Mouse (Mus musculus): ENCODE data around the gene Actb. TPM values are rescaled to one million over a fixed set of nuclear protein-coding genes. Genes with fewer than 3 reads are reported as not detected.

Actb gene
- total RNA-seq (2021): 100 to 1,000 TPM; 487 to 619 TPM
- long read RNA-seq, experiment 1, transcript Actb-201 (6 exons, 1,920 nt): major isoform, 47 of 110 reads
- long read RNA-seq, experiment 1, partial matches to known transcripts: 15 of 110 reads
- long read RNA-seq, experiment 1, other reads (novel, unspliced or antisense): 48 of 110 reads
- long read RNA-seq, experiment 2, transcript Actb-201 (6 exons, 1,920 nt): major isoform, 72 of 127 reads
- long read RNA-seq, experiment 2, partial matches to known transcripts: 15 of 127 reads
- long read RNA-seq, experiment 2, other reads (novel, unspliced or antisense): 40 of 127 reads

- peak; percentile 96 for DNase-seq
Measured at GRCm38 (mm10) chr5:142906532-142907047, at the start of gene Actb. Gene Actb (minus strand): TSS chr5:142906754.

GRCm38 (mm10) chr5:142953641-142954040 lies 47.1 kb upstream of the Actb start:
- DNase-seq: no peak

GRCm38 (mm10) chr5:142950405-142950804 lies 43.9 kb upstream of the Actb start:
- DNase-seq: no peak

- no peak for DNase-seq
Measured at GRCm38 (mm10) chr5:142949580-142949979, 43.0 kb upstream of the Actb start.

- no peak for DNase-seq
Measured at GRCm38 (mm10) chr5:142947460-142947859, 40.9 kb upstream of the Actb start.

GRCm38 (mm10) chr5:142944979-142945682 lies 38.6 kb upstream of the Actb start:
- peak; percentile 47 for DNase-seq

- DNase-seq: no peak
Measured at GRCm38 (mm10) chr5:142940393-142940792, 33.8 kb upstream of the Actb start.

- DNase-seq: peak; percentile 44
Measured at GRCm38 (mm10) chr5:142937956-142938727, 31.6 kb upstream of the Actb start.

GRCm38 (mm10) chr5:142936336-142936719 lies 29.8 kb upstream of the Actb start:
- peak; percentile 71 for DNase-seq

- DNase-seq: peak; percentile 76
Measured at GRCm38 (mm10) chr5:142935642-142936335, 29.2 kb upstream of the Actb start.

- DNase-seq: no peak
Measured at GRCm38 (mm10) chr5:142932731-142933130, 26.2 kb upstream of the Actb start.

- DNase-seq: peak; percentile 67
Measured at GRCm38 (mm10) chr5:142932084-142932685, 25.6 kb upstream of the Actb start.

- peak; percentile 68 for DNase-seq
Measured at GRCm38 (mm10) chr5:142931241-142931745, 24.7 kb upstream of the Actb start.

- no peak for DNase-seq
Measured at GRCm38 (mm10) chr5:142929400-142929752, 22.8 kb upstream of the Actb start.

GRCm38 (mm10) chr5:142928749-142929399 lies 22.3 kb upstream of the Actb start:
- peak; percentile 87 for DNase-seq

GRCm38 (mm10) chr5:142927341-142927930 lies 20.9 kb upstream of the Actb start:
- DNase-seq: no peak

- no peak for DNase-seq
Measured at GRCm38 (mm10) chr5:142926940-142927228, 20.3 kb upstream of the Actb start.

- DNase-seq: peak; percentile 75
Measured at GRCm38 (mm10) chr5:142926204-142926939, 19.8 kb upstream of the Actb start.

- no peak for DNase-seq
Measured at GRCm38 (mm10) chr5:142924336-142924959, 17.9 kb upstream of the Actb start.

Measured in gastrocnemius, postnatal 25 days (tissue).